Mouse (Mus musculus) liver, adult 2 months (tissue): ENCODE measurements around the gene Atp6v0a4.

Experiments used
- CTCF ChIP-seq: fragments of 200-500 bp; IDR thresholded peaks from 2 replicates; pipeline ENCODE4 v1.5.1; 2011; ENCODE audit warnings: low read depth, low read length, control low read depth
- POLR2A ChIP-seq: fragments of 200-500 bp; IDR thresholded peaks from 2 replicates; pipeline ENCODE4 v1.6.1; 2011; ENCODE audit warnings: low read length, control low read depth; ENCODE audit not compliant: insufficient read depth; ENCODE audit errors: extremely low read depth

GRCm38 (mm10) chr6:38157925-38158324 is 33.5 kb upstream of the Atp6v0a4 start:
- no peak for TF ChIP-seq CTCF
- no peak for TF ChIP-seq POLR2A
